Mouse (Mus musculus) monocyte, adult 5-6 weeks (primary cell): ENCODE data around the gene Racgap1. TPM values are rescaled to one million over a fixed set of nuclear protein-coding genes. Genes with fewer than 3 reads are reported as not detected.

ENCODE experiments used
- ATAC-seq: fragments of 153-309, 156-312 bp; replicated peaks from 2 replicates; pipeline ENCODE4 v1.8.0; 2017; ENCODE audit warnings: mild to moderate bottlenecking; ENCODE audit not compliant: low TSS enrichment, insufficient number of reproducible peaks, severe bottlenecking, poor library complexity, low FRiP score
- total RNA-seq: library from RNA; stranded (forward); fragments of 200-1000, 200-491, 200-594 nt; gene quantifications from 3 replicates; pipeline ENCODE4 v1.2.3, GENCODE M21; 2017

Racgap1 gene
- 16.4 to 36.9 TPM (median 17.8 TPM) in 3 replicates for total RNA-seq

GRCm38 (mm10) chr15:99651163-99651872, at the start of gene Racgap1:
Racgap1 (minus strand) TSS chr15:99651656.
- ATAC-seq, result peak; percentile 95

GRCm38 (mm10) chr15:99700219-99701106, 49.0 kb upstream of the Racgap1 start:
- no peak for ATAC-seq

- no peak for ATAC-seq
Measured at GRCm38 (mm10) chr15:99699715-99700114, 48.3 kb upstream of the Racgap1 start.

GRCm38 (mm10) chr15:99698533-99699085, 47.2 kb upstream of the Racgap1 start:
- 0 out of 2 replicates have a peak, but pooled peaks have one; percentile 32 for ATAC-seq

- ATAC-seq, result no peak
Measured at GRCm38 (mm10) chr15:99697309-99697708, 45.9 kb upstream of the Racgap1 start.

GRCm38 (mm10) chr15:99691976-99692375, 40.5 kb upstream of the Racgap1 start:
- no peak for ATAC-seq

GRCm38 (mm10) chr15:99690924-99691323, 39.5 kb upstream of the Racgap1 start:
- ATAC-seq, result no peak

- ATAC-seq, result peak; percentile 84
Measured at GRCm38 (mm10) chr15:99688712-99689111, 37.3 kb upstream of the Racgap1 start.

- no peak for ATAC-seq
Measured at GRCm38 (mm10) chr15:99684156-99684555, 32.7 kb upstream of the Racgap1 start.

- ATAC-seq, result no peak
Measured at GRCm38 (mm10) chr15:99682880-99683279, 31.4 kb upstream of the Racgap1 start.

GRCm38 (mm10) chr15:99679008-99679407, 27.6 kb upstream of the Racgap1 start:
- no peak for ATAC-seq

- ATAC-seq, result no peak
Measured at GRCm38 (mm10) chr15:99678063-99678800, 26.8 kb upstream of the Racgap1 start.

GRCm38 (mm10) chr15:99677089-99677488, 25.6 kb upstream of the Racgap1 start:
- no peak for ATAC-seq

- no peak for ATAC-seq
Measured at GRCm38 (mm10) chr15:99674866-99675265, 23.4 kb upstream of the Racgap1 start.

- no peak for ATAC-seq
Measured at GRCm38 (mm10) chr15:99671783-99672182, 20.3 kb upstream of the Racgap1 start.

- ATAC-seq, result no peak
Measured at GRCm38 (mm10) chr15:99670964-99671670, 19.7 kb upstream of the Racgap1 start.

- no peak for ATAC-seq
Measured at GRCm38 (mm10) chr15:99670154-99670821, 18.8 kb upstream of the Racgap1 start, which contains the start of gene Asic1. Asic1 (plus strand) TSS chr15:99670368.

GRCm38 (mm10) chr15:99669392-99669791, 17.9 kb upstream of the Racgap1 start:
- ATAC-seq, result no peak
